Mouse (Mus musculus): Measurements from ENCODE around the gene Nt5c1a.

Gene Nt5c1a

GRCm38 (mm10) chr4:123248971-123249567 lies 47.8 kb downstream of the Nt5c1a start:
- peak; percentile 79 for DNase-seq (ENCODE audit: inconsistent ontology term)

- DNase-seq (ENCODE audit: inconsistent ontology term), result peak; percentile 89
Observed at GRCm38 (mm10) chr4:123252214-123252613, 50.9 kb downstream of the Nt5c1a start.

DNA sequence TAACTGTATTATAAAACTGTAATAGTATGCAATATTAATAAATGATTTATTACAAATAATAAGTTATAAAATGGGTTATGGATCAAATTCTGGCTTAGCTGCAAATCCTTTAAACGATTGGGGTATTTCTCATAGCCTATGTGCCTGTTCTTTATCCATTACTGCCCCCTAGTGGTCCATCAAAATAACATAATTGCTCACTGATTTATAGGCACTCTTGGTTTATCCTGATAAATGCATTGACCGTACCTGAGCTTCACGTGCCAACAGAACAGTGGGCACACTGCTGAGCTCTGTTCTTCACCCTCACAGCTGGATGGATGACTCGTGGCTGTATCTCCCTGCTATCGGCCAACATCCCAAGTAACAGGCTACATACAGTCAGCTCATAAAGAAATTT lies 53.3 kb downstream of the Nt5c1a start:
- peak; percentile 38 for DNase-seq (ENCODE audit: inconsistent ontology term)

DNA sequence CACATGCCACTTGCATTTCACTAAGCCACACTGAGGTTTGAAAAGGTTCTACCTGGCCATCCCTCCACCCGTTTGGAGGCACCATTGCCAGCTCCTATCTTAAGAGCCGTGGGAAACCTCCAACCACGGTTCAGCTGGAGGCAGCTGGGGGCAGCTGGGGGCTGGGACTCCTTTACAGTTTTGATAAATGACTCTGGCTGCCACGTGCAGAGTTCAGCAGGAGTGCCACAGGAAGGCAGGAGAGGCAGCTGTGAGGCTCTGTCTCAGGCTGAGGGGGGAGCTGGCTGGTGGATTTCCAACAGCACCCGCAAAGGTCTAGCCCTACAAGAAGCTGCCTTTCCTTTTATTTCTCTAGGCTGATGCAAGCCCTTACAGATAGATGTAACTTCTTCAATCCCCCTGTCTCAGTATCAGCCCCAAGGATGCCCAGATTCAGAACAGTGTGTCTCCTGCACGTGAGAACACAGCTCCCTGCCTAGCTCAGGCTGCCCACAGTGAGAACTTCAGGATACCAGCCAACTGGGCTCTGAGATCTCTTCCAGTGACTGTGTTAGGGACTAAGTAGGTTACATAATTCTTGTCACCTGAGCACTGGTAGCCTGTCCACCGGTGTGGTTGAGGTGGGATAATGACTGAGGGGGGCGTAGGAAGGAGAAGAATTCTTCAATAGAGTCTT lies 58.9 kb downstream of the Nt5c1a start:
- no peak for DNase-seq (ENCODE audit: inconsistent ontology term)

- no peak for DNase-seq (ENCODE audit: inconsistent ontology term)
Observed at GRCm38 (mm10) chr4:123261721-123262401, 60.6 kb downstream of the Nt5c1a start, which contains the start of gene Pabpc4. Gene Pabpc4, plus strand, starts transcription at chr4:123262351.

Measured in Muller cell, postnatal 12 days (primary cell).